Comparison of ENCODE assay signal across 22 mouse cellular contexts in the genomic region with DNA sequence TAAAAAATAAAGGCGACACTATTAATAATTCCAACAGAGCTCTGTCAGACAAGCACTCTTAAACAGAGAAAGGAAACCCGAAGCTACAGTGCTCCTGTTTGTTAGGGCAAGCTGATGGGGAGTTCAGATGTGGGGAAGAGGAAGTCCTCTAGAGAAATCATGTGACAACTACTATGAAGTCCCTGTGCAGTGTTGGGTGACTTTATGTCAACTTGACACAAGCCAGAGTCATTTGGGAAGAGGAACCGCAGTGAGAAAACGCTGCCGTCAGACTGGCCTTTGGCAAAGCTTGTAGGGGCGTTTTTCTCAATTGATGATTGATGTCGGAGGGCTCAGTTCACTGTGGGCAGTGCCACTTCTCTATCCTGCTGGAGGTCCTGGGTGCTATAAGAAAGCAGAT. TPM values are rescaled to one million over a fixed set of nuclear protein-coding genes. Genes with fewer than 3 reads are reported as not detected.
DNase-seq lines count a peak whose midpoint lies in the region; ATAC-seq and TF ChIP-seq lines count a peak whose summit lies in the region.
"Had no signal": no experiment of that assay in that cellular context is flagged by ENCODE, and none has a peak within 500 bp of the region (broad histone marks: within the 10 kb centered on the region; RNA-seq: fewer than 3 reads in every experiment).

No protein-coding gene starts in this region.

- no peaks in the 10 kb centered on the region for H3K79me2 ChIP-seq in heart, adult 2 months (replicated peaks; ENCODE audit: control insufficient read depth, insufficient read depth, low read length)

- no peak for TF ChIP-seq CTCF in heart, adult 2 months (IDR thresholded peaks at IDR 0.05)
- no peak for TF ChIP-seq CTCF in spleen, adult 2 months (IDR thresholded peaks at IDR 0.05; ENCODE audit: extremely low read depth, insufficient read depth, insufficient read length, insufficient replicate concordance)

- no peaks in the 10 kb centered on the region for H3K36me3 ChIP-seq in heart, embryonic 10.5 days
- H3K36me3 ChIP-seq in heart, adult 2 months (ENCODE audit: control insufficient read depth, insufficient read depth, low read length) = no peaks in the 10 kb centered on the region
- no peaks in the 10 kb centered on the region for H3K36me3 ChIP-seq in spleen, adult 2 months (ENCODE audit: control insufficient read depth, insufficient read depth, low read length)
- no peaks in the 10 kb centered on the region for H3K36me3 ChIP-seq in splenic B cell, adult 2 months (ENCODE audit: control insufficient read depth, insufficient read depth, low read length, poor library complexity, severe bottlenecking)
- H3K36me3 ChIP-seq: forebrain, embryonic 15.5 days; heart, embryonic 15.5 days; kidney, embryonic 15.5 days; limb, embryonic 13.5 days; midbrain, embryonic 13.5 days; neural tube, embryonic 13.5 days had no signal

- H3K9me3 ChIP-seq in heart, embryonic 10.5 days = peaks cover 15% of the 10 kb centered on the region
- H3K9me3 ChIP-seq: forebrain, embryonic 15.5 days; limb, embryonic 13.5 days had no signal

- peak; percentile 82 to 84 for ATAC-seq in hematopoietic stem cell, adult 5-6 weeks (replicated peaks in 1 of 2; ENCODE audit: insufficient read depth in 1 of 2, low FRiP score in 2 of 2, low TSS enrichment in 1 of 2, low read depth in 1 of 2, poor library complexity in 2 of 2, severe bottlenecking in 2 of 2)
- ATAC-seq: forebrain, embryonic 15.5 days; hindbrain, postnatal 0 days; intestine, postnatal 0 days; midbrain, embryonic 13.5 days had no signal

- H3K4me3 ChIP-seq in heart, embryonic 10.5 days = no peak overlapping the region
- no peak overlapping the region for H3K4me3 ChIP-seq in heart, adult 2 months
- H3K4me3 ChIP-seq in spleen, adult 2 months (ENCODE audit: extremely low read depth, insufficient read depth, insufficient read length) = no peak overlapping the region
- H3K4me3 ChIP-seq: forebrain, embryonic 15.5 days; heart, embryonic 15.5 days; kidney, embryonic 15.5 days; limb, embryonic 13.5 days; midbrain, embryonic 13.5 days; neural tube, embryonic 13.5 days had no signal

- WGBS in heart, embryonic 10.5 days = 60% methylated on average over 7 of the region's 7 CpGs
- WGBS in heart, adult 2 months = 30% methylated on average over 7 of the region's 7 CpGs
- 13% methylated on average over 7 of the region's 7 CpGs for WGBS in spleen, adult 2 months

- DNase-seq in heart, embryonic 10.5 days (ENCODE audit: low spot score) = peak; percentile 61
- DNase-seq in heart, adult 2 months = no peak
- DNase-seq in spleen, adult 2 months (ENCODE audit: low read depth in 1 of 2, low spot score in 2 of 2) = peak; percentile 29 to 54
- DNase-seq in spleen, adult 12 weeks (ENCODE audit: low spot score) = no peak
- peak; percentile 80 for DNase-seq in splenic B cell, adult 2 months (ENCODE audit: low read depth, low spot score)
- DNase-seq in kidney, postnatal 10 days = no peak
- no peak for DNase-seq in left cerebral cortex, adult 11 months (ENCODE audit: low spot score)
- DNase-seq: adrenal gland, adult 8-10 months; cerebellum, adult 11 months; cerebellum, postnatal 10 days; embryo, embryonic 11 days; heart, postnatal 4 days; lung, postnatal 14 days had no signal

- no peaks in the 10 kb centered on the region for H3K4me1 ChIP-seq in heart, embryonic 10.5 days
- H3K4me1 ChIP-seq in heart, adult 2 months (ENCODE audit: control insufficient read depth, insufficient read depth, low read length) = no peaks in the 10 kb centered on the region
- H3K4me1 ChIP-seq in spleen, adult 2 months (ENCODE audit: control insufficient read depth, insufficient read depth, insufficient read length) = peaks cover 4% of the 10 kb centered on the region; the same call in 1 of the 2 replicates
- H3K4me1 ChIP-seq: forebrain, embryonic 15.5 days; heart, embryonic 15.5 days; kidney, embryonic 15.5 days; limb, embryonic 13.5 days; midbrain, embryonic 13.5 days; neural tube, embryonic 13.5 days had no signal

- no peaks in the 10 kb centered on the region for H3K27me3 ChIP-seq in heart, embryonic 10.5 days (ENCODE audit: insufficient read depth, poor library complexity, severe bottlenecking)
- H3K27me3 ChIP-seq in heart, adult 2 months (ENCODE audit: control insufficient read depth, insufficient read depth, low read length) = 0 out of 2 replicates have a peak, but pooled peaks cover 2% of the 10 kb centered on the region
- no peaks in the 10 kb centered on the region for H3K27me3 ChIP-seq in spleen, adult 2 months (ENCODE audit: control insufficient read depth, insufficient read depth, low read length)
- no peaks in the 10 kb centered on the region for H3K27me3 ChIP-seq in splenic B cell, adult 2 months (ENCODE audit: control insufficient read depth, insufficient read depth, low read length, poor library complexity, severe bottlenecking)
- H3K27me3 ChIP-seq: forebrain, embryonic 15.5 days; heart, embryonic 15.5 days; kidney, embryonic 15.5 days; limb, embryonic 13.5 days; midbrain, embryonic 13.5 days; neural tube, embryonic 13.5 days had no signal

- no peak overlapping the region for H3K9ac ChIP-seq in heart, adult 2 months (ENCODE audit: low read depth, low read length)
- H3K9ac ChIP-seq: forebrain, embryonic 15.5 days; heart, embryonic 15.5 days; kidney, embryonic 15.5 days; limb, embryonic 13.5 days; midbrain, embryonic 13.5 days; neural tube, embryonic 13.5 days had no signal

- TF ChIP-seq POLR2A in heart, adult 2 months (IDR thresholded peaks at IDR 0.05; ENCODE audit: insufficient read depth, low read depth, low read length) = no peak
- TF ChIP-seq POLR2A in spleen, adult 2 months (IDR thresholded peaks at IDR 0.05; ENCODE audit: low read depth, low read length) = no peak

- no peak overlapping the region for H3K27ac ChIP-seq in heart, embryonic 10.5 days
- no peak overlapping the region for H3K27ac ChIP-seq in heart, adult 2 months
- peak overlapping the region; percentile 57; the same call in 1 of the 2 replicates for H3K27ac ChIP-seq in spleen, adult 2 months (ENCODE audit: insufficient read depth, low read length)
- H3K27ac ChIP-seq: forebrain, embryonic 15.5 days; heart, embryonic 15.5 days; hindbrain, postnatal 0 days; kidney, embryonic 15.5 days; limb, embryonic 13.5 days; midbrain, embryonic 13.5 days; neural tube, embryonic 13.5 days had no signal

- intact Hi-C loops in heart, adult 2 months (cut with DNase I) = no loop called here

- no peak for TF ChIP-seq EP300 in heart, adult 2 months (IDR thresholded peaks at IDR 0.05; ENCODE audit: insufficient read depth, low read depth, low read length)

RNA-seq across cellular contexts. Expression of a gene that starts 13.1 kb away (rescaled TPM):
- polyA plus RNA-seq in heart, embryonic 10.5 days (2016; fragmentation: Nextera tagmentation; extraction: Ambion mirVana) = 5.4 and 7.3 TPM in 2 replicates
- total RNA-seq in heart, adult 2 months (2021) = 1 to 10 TPM; 3.9 to 4.0 TPM
- 9.1 and 13.4 TPM in 2 replicates for polyA plus RNA-seq in heart, adult 2 months (2012; rRNA removed)
- 15.4 and 23.3 TPM in 2 replicates for polyA plus RNA-seq in spleen, adult 2 months (2012; rRNA removed)
- 1.3 and 2.2 TPM in 2 replicates for total RNA-seq in hematopoietic stem cell, adult 5-6 weeks (2017)

RNA-seq across cellular contexts. Expression of a gene that starts 42.3 kb away (rescaled TPM):
- polyA plus RNA-seq in heart, embryonic 10.5 days (2016; fragmentation: Nextera tagmentation; extraction: Ambion mirVana) = 6.1 and 7.0 TPM in 2 replicates
- total RNA-seq in heart, adult 2 months (2021) = 10 to 100 TPM; 14.9 to 15.6 TPM
- 7.1 and 11.8 TPM in 2 replicates for polyA plus RNA-seq in heart, adult 2 months (2012; rRNA removed)
- 37.6 and 55.4 TPM in 2 replicates for polyA plus RNA-seq in spleen, adult 2 months (2012; rRNA removed)
- total RNA-seq in hematopoietic stem cell, adult 5-6 weeks (2017) = 25.3 and 64.6 TPM in 2 replicates

RNA-seq across cellular contexts. Expression of a gene that starts 44.0 kb away (rescaled TPM):
- 0.36 and 0.77 TPM in 2 replicates for polyA plus RNA-seq in heart, embryonic 10.5 days (2016; fragmentation: Nextera tagmentation; extraction: Ambion mirVana)
- total RNA-seq in heart, adult 2 months (2021) = under 1 TPM; 0.23 to 0.39 TPM
- 0.35 and 0.74 TPM in 2 replicates for polyA plus RNA-seq in heart, adult 2 months (2012; rRNA removed)
- 0.46 and 0.50 TPM in 2 replicates for polyA plus RNA-seq in spleen, adult 2 months (2012; rRNA removed)
- not detected in 2 replicates for total RNA-seq in hematopoietic stem cell, adult 5-6 weeks (2017)

RNA-seq across cellular contexts. Expression of a gene that starts 58.4 kb away (rescaled TPM):
- polyA plus RNA-seq in heart, embryonic 10.5 days (2016; fragmentation: Nextera tagmentation; extraction: Ambion mirVana) = 46.5 and 55.8 TPM in 2 replicates
- 10 to 100 TPM; 28.3 to 34.7 TPM for total RNA-seq in heart, adult 2 months (2021)
- polyA plus RNA-seq in heart, adult 2 months (2012; rRNA removed) = 35.8 and 39.1 TPM in 2 replicates
- polyA plus RNA-seq in spleen, adult 2 months (2012; rRNA removed) = 28.8 and 40.4 TPM in 2 replicates
- 9.6 and 30.5 TPM in 2 replicates for total RNA-seq in hematopoietic stem cell, adult 5-6 weeks (2017)

Comparison
In these comparisons a context has a peak if more than half of its experiments do, and no peak if none do; other contexts are left out.
1. DNase-seq: peak in heart, embryonic 10.5 days (single experiment), spleen, adult 2 months (2 of 2) and splenic B cell, adult 2 months (single experiment); none in heart, adult 2 months (0 of 2), spleen, adult 12 weeks (single experiment), kidney, postnatal 10 days (single experiment) and left cerebral cortex, adult 11 months (single experiment).